In genomic region chr6:120324295-120324927, GRCm38 (mm10) we compare ENCODE assay signal across 9 mouse cellular contexts. TPM values are rescaled to one million over a fixed set of nuclear protein-coding genes. Genes with fewer than 3 reads are reported as not detected.
DNase-seq lines count a peak whose midpoint lies in the region; ATAC-seq lines count a peak whose summit lies in the region.
"Had no signal": no experiment of that assay in that cellular context is flagged by ENCODE, and none has a peak within 500 bp of the region (broad histone marks: within the 10 kb centered on the region; RNA-seq: fewer than 3 reads in every experiment).

No protein-coding gene starts in this region.

- no peak overlapping the region for H3K4me2 ChIP-seq in forebrain, embryonic 12.5 days

- H3K4me3 ChIP-seq in forebrain, embryonic 10.5 days, result no peak overlapping the region
- H3K4me3 ChIP-seq in forebrain, embryonic 12.5 days (replicated peaks), result no peak overlapping the region
- H3K4me3 ChIP-seq: megakaryocyte, embryonic 14.5 days had no signal

- H3K36me3 ChIP-seq in forebrain, embryonic 10.5 days (replicated peaks), result peaks cover 38% of the 10 kb centered on the region
- H3K36me3 ChIP-seq in forebrain, embryonic 12.5 days (replicated peaks), result peaks cover 26% of the 10 kb centered on the region

- no peaks in the 10 kb centered on the region for H3K9me3 ChIP-seq in forebrain, embryonic 10.5 days
- no peaks in the 10 kb centered on the region for H3K9me3 ChIP-seq in forebrain, embryonic 12.5 days
- H3K9me3 ChIP-seq: megakaryocyte, embryonic 14.5 days had no signal

- H3K27ac ChIP-seq in forebrain, embryonic 10.5 days, result no peak overlapping the region
- no peak overlapping the region for H3K27ac ChIP-seq in forebrain, embryonic 12.5 days

- ATAC-seq in forebrain, embryonic 12.5 days (ENCODE audit: low FRiP score), result no peak

- H3K27me3 ChIP-seq in forebrain, embryonic 10.5 days (ENCODE audit: poor library complexity, severe bottlenecking), result no peaks in the 10 kb centered on the region
- no peaks in the 10 kb centered on the region for H3K27me3 ChIP-seq in forebrain, embryonic 12.5 days

- no peaks in the 10 kb centered on the region for H3K4me1 ChIP-seq in forebrain, embryonic 10.5 days
- H3K4me1 ChIP-seq in forebrain, embryonic 12.5 days, result no peaks in the 10 kb centered on the region
- H3K4me1 ChIP-seq: megakaryocyte, embryonic 14.5 days had no signal

- no peak overlapping the region for H3K9ac ChIP-seq in forebrain, embryonic 12.5 days

- peak; percentile 43 for DNase-seq in forebrain, embryonic 10.5 days (ENCODE audit: extremely low spot score, low spot score)
- peak; percentile 62 for DNase-seq in T-cell, adult 2 months (ENCODE audit: low spot score)
- DNase-seq in cerebellum, postnatal 36 days, result peak; percentile 60 to 71
- peak; percentile 56 for DNase-seq in gastrocnemius, postnatal 14 days
- DNase-seq in layer of hippocampus, adult 18-20 months (ENCODE audit: low spot score in 2 of 2), result peak; percentile 25 to 85
- peak; percentile 81 for DNase-seq in lung, postnatal 14 days
- DNase-seq in right cerebral cortex, postnatal 36 days (ENCODE audit: low spot score in 2 of 2), result peak; percentile 15 to 23

- 32% methylated on average over 6 of the region's 6 CpGs for WGBS in forebrain, embryonic 10.5 days
- WGBS in forebrain, embryonic 12.5 days, result 32% methylated on average over 6 of the region's 6 CpGs

- intact Hi-C loops in gastrocnemius, postnatal 14 days (cut with DNase I; ENCODE audit: low total_unique reads), result loop anchor here (2.0 kb wide), 1 partner anchor 102 kb away; no protein-coding TSS in a partner anchor

RNA-seq across cellular contexts. Expression of gene B4galnt3, which starts 30.1 kb away (rescaled TPM):
- polyA plus RNA-seq in forebrain, embryonic 10.5 days (2016; fragmentation: Nextera tagmentation; extraction: Ambion mirVana), result 0.25 and 0.36 TPM in 2 replicates
- polyA plus RNA-seq in forebrain, embryonic 12.5 days (2016; fragmentation: Nextera tagmentation; extraction: Ambion mirVana), result 0.22 and 0.41 TPM in 2 replicates
- total RNA-seq in gastrocnemius, postnatal 14 days (2021), result 1 to 10 TPM; 2.7 TPM
- under 1 TPM; 0.51 to 0.62 TPM for total RNA-seq in layer of hippocampus, adult 18-20 months (2021)

RNA-seq across cellular contexts. Expression of gene D330020A13Rik, which starts 30.2 kb away (rescaled TPM):
- polyA plus RNA-seq in forebrain, embryonic 10.5 days (2016; fragmentation: Nextera tagmentation; extraction: Ambion mirVana), result not detected in 2 replicates
- polyA plus RNA-seq in forebrain, embryonic 12.5 days (2016; fragmentation: Nextera tagmentation; extraction: Ambion mirVana), result 0.28 TPM in 1 of 2 replicates, not detected in the other
- total RNA-seq in gastrocnemius, postnatal 14 days (2021), result under 1 TPM in 1 of 2 experiments, not detected in 1; 0.21 TPM
- not detected for total RNA-seq in layer of hippocampus, adult 18-20 months (2021)

RNA-seq across cellular contexts. Expression of gene Kdm5a, which starts 39.5 kb away (rescaled TPM):
- polyA plus RNA-seq in forebrain, embryonic 10.5 days (2016; fragmentation: Nextera tagmentation; extraction: Ambion mirVana), result 48.9 and 51.6 TPM in 2 replicates
- 60.6 and 65.3 TPM in 2 replicates for polyA plus RNA-seq in forebrain, embryonic 12.5 days (2016; fragmentation: Nextera tagmentation; extraction: Ambion mirVana)
- total RNA-seq in gastrocnemius, postnatal 14 days (2021), result 10 to 100 TPM; 21.1 to 23.8 TPM
- 10 to 100 TPM; 42.9 to 45.2 TPM for total RNA-seq in layer of hippocampus, adult 18-20 months (2021)

RNA-seq across cellular contexts. Expression of gene Ccdc77, which starts 39.8 kb away (rescaled TPM):
- 28.6 and 29.4 TPM in 2 replicates for polyA plus RNA-seq in forebrain, embryonic 10.5 days (2016; fragmentation: Nextera tagmentation; extraction: Ambion mirVana)
- polyA plus RNA-seq in forebrain, embryonic 12.5 days (2016; fragmentation: Nextera tagmentation; extraction: Ambion mirVana), result 23.9 and 28.3 TPM in 2 replicates
- 1 to 10 TPM; 5.5 to 6.6 TPM for total RNA-seq in gastrocnemius, postnatal 14 days (2021)
- total RNA-seq in layer of hippocampus, adult 18-20 months (2021), result 1 to 10 TPM; 5.0 to 5.4 TPM

Comparison
In these comparisons a context has a peak if more than half of its experiments do, and no peak if none do; other contexts are left out.
1. DNase-seq: peak in every context shown above with its lines; median percentile 81 in lung, postnatal 14 days; 66 in cerebellum, postnatal 36 days; 62 in T-cell, adult 2 months; 56 in gastrocnemius, postnatal 14 days; 55 in layer of hippocampus, adult 18-20 months; 43 in forebrain, embryonic 10.5 days; 19 in right cerebral cortex, postnatal 36 days.